8 mouse cellular contexts compared by ENCODE assay signal in the genomic region with DNA sequence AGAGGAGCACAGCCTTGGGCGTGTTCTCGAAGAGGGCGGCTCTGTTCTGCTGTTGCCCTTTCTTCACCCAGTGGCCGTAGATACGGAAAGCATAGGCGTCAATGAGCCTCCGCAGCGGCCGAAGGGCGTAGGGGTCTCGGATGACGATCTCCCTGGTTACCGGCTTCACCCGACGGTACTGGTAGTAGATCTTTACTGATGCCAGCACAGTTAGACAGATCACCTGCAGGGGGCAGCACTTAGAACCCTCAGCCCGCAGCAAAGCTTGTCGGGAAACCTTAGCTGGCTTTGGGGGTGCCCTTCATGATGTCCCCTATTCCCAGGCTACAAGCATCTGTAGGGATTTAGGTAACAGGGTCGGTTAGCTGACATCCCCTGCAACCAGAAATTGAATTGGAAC. TPM values are rescaled to one million over a fixed set of nuclear protein-coding genes. Genes with fewer than 3 reads are reported as not detected.
DNase-seq lines count a peak whose midpoint lies in the region; ATAC-seq and TF ChIP-seq lines count a peak whose summit lies in the region.

No protein-coding gene starts in this region.

- H3K79me2 ChIP-seq in liver, adult 2 months (ENCODE audit: control insufficient read depth, insufficient read depth, low read length): no peaks in the 10 kb centered on the region

- DNase-seq in ovary, postnatal 36 days (ENCODE audit: low spot score): peak; percentile 54
- no peak for DNase-seq in ovary, adult 18-20 months (ENCODE audit: low spot score)
- DNase-seq in gastrocnemius, adult 18-20 months (ENCODE audit: low spot score): peak; percentile 55
- peak; percentile 40 for DNase-seq in kidney, adult 2 months
- DNase-seq in liver, adult 2 months (ENCODE audit: extremely low read depth, low read depth, low spot score): no peak
- peak; percentile 44 for DNase-seq in neural tube, embryonic 11.5 days (ENCODE audit: low spot score)
- DNase-seq in MN1 (ENCODE audit: low spot score): no peak

- no peaks in the 10 kb centered on the region for H3K27me3 ChIP-seq in kidney, adult 2 months (replicated peaks; ENCODE audit: control insufficient read depth, insufficient read depth, low read length)
- H3K27me3 ChIP-seq in liver, adult 2 months (ENCODE audit: control insufficient read depth, insufficient read depth, low read length): no peaks in the 10 kb centered on the region
- H3K27me3 ChIP-seq in neural tube, embryonic 11.5 days (ENCODE audit: control insufficient read depth, insufficient read depth, low read length): no peaks in the 10 kb centered on the region

- H3K4me1 ChIP-seq in bone marrow macrophage, adult 2 months (ENCODE audit: control insufficient read depth, insufficient read depth, low read length): no peaks in the 10 kb centered on the region
- H3K4me1 ChIP-seq in kidney, adult 2 months (ENCODE audit: control insufficient read depth, insufficient read depth, low read length): no peaks in the 10 kb centered on the region
- no peaks in the 10 kb centered on the region for H3K4me1 ChIP-seq in liver, adult 2 months (ENCODE audit: control insufficient read depth, insufficient read depth, low read length)
- no peaks in the 10 kb centered on the region for H3K4me1 ChIP-seq in neural tube, embryonic 11.5 days (ENCODE audit: control insufficient read depth, insufficient read depth, low read length)

- TF ChIP-seq POLR2A in bone marrow macrophage, adult 2 months (IDR thresholded peaks at IDR 0.05; ENCODE audit: borderline replicate concordance, low read depth, low read length): no peak
- TF ChIP-seq POLR2A in kidney, adult 2 months (IDR thresholded peaks at IDR 0.05; ENCODE audit: low read depth, low read length): no peak
- TF ChIP-seq POLR2A in liver, adult 2 months (IDR thresholded peaks at IDR 0.05; ENCODE audit: extremely low read depth, insufficient read depth, low read length): no peak

- no peaks in the 10 kb centered on the region for H3K36me3 ChIP-seq in kidney, adult 2 months (ENCODE audit: control insufficient read depth, insufficient read depth, low read length)
- H3K36me3 ChIP-seq in liver, adult 2 months (ENCODE audit: control insufficient read depth, insufficient read depth, low read length): peaks cover 5% of the 10 kb centered on the region
- H3K36me3 ChIP-seq in neural tube, embryonic 11.5 days (ENCODE audit: control insufficient read depth, insufficient read depth, low read length): peaks cover 2% of the 10 kb centered on the region; the same call in 1 of the 2 replicates

- peak; percentile 32; the same call in 1 of the 2 replicates for TF ChIP-seq CTCF in bone marrow macrophage, adult 2 months (IDR thresholded peaks at IDR 0.05; ENCODE audit: low read depth, low read length)
- peak; percentile 54; the same call in 1 of the 2 replicates for TF ChIP-seq CTCF in kidney, adult 2 months (conservative IDR thresholded peaks at IDR 0.05; ENCODE audit: insufficient read depth, insufficient read length, low read depth, low read length)
- TF ChIP-seq CTCF in liver, adult 2 months (IDR thresholded peaks at IDR 0.05; ENCODE audit: low read depth, low read length): peak; percentile 69

- H3K4me2 ChIP-seq in neural tube, embryonic 11.5 days (ENCODE audit: low read depth): no peak overlapping the region

- H3K9ac ChIP-seq in liver, adult 2 months (ENCODE audit: low read depth, low read length): no peak overlapping the region
- no peak overlapping the region for H3K9ac ChIP-seq in neural tube, embryonic 11.5 days (ENCODE audit: low read length)

- no peaks in the 10 kb centered on the region for H3K9me3 ChIP-seq in neural tube, embryonic 11.5 days (ENCODE audit: control insufficient read depth, low read length)

- H3K27ac ChIP-seq in bone marrow macrophage, adult 2 months (ENCODE audit: insufficient read depth, low read depth, low read length): no peak overlapping the region
- H3K27ac ChIP-seq in kidney, adult 2 months (ENCODE audit: insufficient read depth, low read depth, low read length): no peak overlapping the region
- no peak overlapping the region for H3K27ac ChIP-seq in liver, adult 2 months (replicated peaks; ENCODE audit: insufficient read depth, low read depth, low read length)
- no peak overlapping the region for H3K27ac ChIP-seq in neural tube, embryonic 11.5 days (ENCODE audit: low read depth, low read length)

- no peak for ATAC-seq in neural tube, embryonic 11.5 days (ENCODE audit: insufficient read depth, low FRiP score, low TSS enrichment)

- WGBS in kidney, adult 2 months: 10% methylated on average over 18 of the region's 18 CpGs
- WGBS in liver, adult 2 months: 18% methylated on average over 18 of the region's 18 CpGs
- WGBS in neural tube, embryonic 11.5 days: 16% methylated on average over 18 of the region's 18 CpGs

- no peak overlapping the region for H3K4me3 ChIP-seq in bone marrow macrophage, adult 2 months (ENCODE audit: insufficient read depth, low read length)
- H3K4me3 ChIP-seq in kidney, adult 2 months (ENCODE audit: insufficient read depth, low read depth, low read length): no peak overlapping the region
- H3K4me3 ChIP-seq in liver, adult 2 months (ENCODE audit: insufficient read depth, low read depth, low read length): no peak overlapping the region
- H3K4me3 ChIP-seq in neural tube, embryonic 11.5 days (ENCODE audit: low read depth, low read length): no peak overlapping the region

RNA-seq across cellular contexts. Expression of a gene that starts 17.7 kb away (rescaled TPM):
- polyA plus RNA-seq in bone marrow macrophage, adult 2 months (2012; ENCODE audit: insufficient read depth, insufficient read length, missing spikeins): 15.4 and 20.5 TPM in 2 replicates
- total RNA-seq in gastrocnemius, adult 18-20 months (2021): 10 to 100 TPM in 1 of 2 experiments, 1 to 10 TPM in 1; 5.8 to 10.1 TPM
- 19.5 and 20.7 TPM in 2 replicates for polyA plus RNA-seq in kidney, adult 2 months (2012; rRNA removed)
- 5.8 and 6.0 TPM in 2 replicates for total RNA-seq in liver, adult 2 months (2014; rRNA removed)
- 8.9 and 10.2 TPM in 2 replicates for polyA plus RNA-seq in liver, adult 2 months (2012; rRNA removed)
- 44.0 and 48.5 TPM in 2 replicates for polyA plus RNA-seq in neural tube, embryonic 11.5 days (2014; fragmentation: Nextera tagmentation; extraction: Ambion mirVana)

RNA-seq across cellular contexts. Expression of a gene that starts 22.8 kb away (rescaled TPM):
- polyA plus RNA-seq in bone marrow macrophage, adult 2 months (2012; ENCODE audit: insufficient read depth, insufficient read length, missing spikeins): 253 and 308 TPM in 2 replicates
- total RNA-seq in gastrocnemius, adult 18-20 months (2021): 100 to 1,000 TPM; 609 to 675 TPM
- 1,042 and 1,503 TPM in 2 replicates for polyA plus RNA-seq in kidney, adult 2 months (2012; rRNA removed)
- 1,393 and 1,612 TPM in 2 replicates for total RNA-seq in liver, adult 2 months (2014; rRNA removed)
- polyA plus RNA-seq in liver, adult 2 months (2012; rRNA removed): 1,062 and 1,287 TPM in 2 replicates
- 988 and 1,013 TPM in 2 replicates for polyA plus RNA-seq in neural tube, embryonic 11.5 days (2014; fragmentation: Nextera tagmentation; extraction: Ambion mirVana)

RNA-seq across cellular contexts. Expression of a gene that starts 31.1 kb away (rescaled TPM):
- 0.95 TPM in 1 of 2 replicates, not detected in the other for polyA plus RNA-seq in bone marrow macrophage, adult 2 months (2012; ENCODE audit: insufficient read depth, insufficient read length, missing spikeins)
- under 1 TPM; 0.32 to 0.64 TPM for total RNA-seq in gastrocnemius, adult 18-20 months (2021)
- 0.54 and 0.61 TPM in 2 replicates for polyA plus RNA-seq in kidney, adult 2 months (2012; rRNA removed)
- total RNA-seq in liver, adult 2 months (2014; rRNA removed): 5.1 and 5.8 TPM in 2 replicates
- 0.62 TPM in 2 replicates for polyA plus RNA-seq in liver, adult 2 months (2012; rRNA removed)
- polyA plus RNA-seq in neural tube, embryonic 11.5 days (2014; fragmentation: Nextera tagmentation; extraction: Ambion mirVana): 8.8 and 10.0 TPM in 2 replicates

RNA-seq across cellular contexts. Expression of a gene that starts 33.9 kb away (rescaled TPM):
- 0.29 and 0.51 TPM in 2 replicates for polyA plus RNA-seq in bone marrow macrophage, adult 2 months (2012; ENCODE audit: insufficient read depth, insufficient read length, missing spikeins)
- 100 to 1,000 TPM; 297 to 369 TPM for total RNA-seq in gastrocnemius, adult 18-20 months (2021)
- polyA plus RNA-seq in kidney, adult 2 months (2012; rRNA removed): 3.2 and 3.7 TPM in 2 replicates
- total RNA-seq in liver, adult 2 months (2014; rRNA removed): 0.13 and 0.28 TPM in 2 replicates
- 0.07 and 0.15 TPM in 2 replicates for polyA plus RNA-seq in liver, adult 2 months (2012; rRNA removed)
- polyA plus RNA-seq in neural tube, embryonic 11.5 days (2014; fragmentation: Nextera tagmentation; extraction: Ambion mirVana): 0.24 TPM in 1 of 2 replicates, not detected in the other

RNA-seq across cellular contexts. Expression of a gene that starts 43.9 kb away (rescaled TPM):
- polyA plus RNA-seq in bone marrow macrophage, adult 2 months (2012; ENCODE audit: insufficient read depth, insufficient read length, missing spikeins): 2.9 and 4.5 TPM in 2 replicates
- total RNA-seq in gastrocnemius, adult 18-20 months (2021): under 1 TPM; 0.41 to 0.47 TPM
- polyA plus RNA-seq in kidney, adult 2 months (2012; rRNA removed): 5.7 and 7.4 TPM in 2 replicates
- total RNA-seq in liver, adult 2 months (2014; rRNA removed): 0.54 and 2.2 TPM in 2 replicates
- polyA plus RNA-seq in liver, adult 2 months (2012; rRNA removed): 1.2 and 2.2 TPM in 2 replicates
- 2.3 and 2.9 TPM in 2 replicates for polyA plus RNA-seq in neural tube, embryonic 11.5 days (2014; fragmentation: Nextera tagmentation; extraction: Ambion mirVana)

Comparison
In these comparisons a context has a peak if more than half of its experiments do, and no peak if none do; other contexts are left out.
1. DNase-seq: peak in ovary, postnatal 36 days (single experiment), gastrocnemius, adult 18-20 months (single experiment), kidney, adult 2 months (single experiment) and neural tube, embryonic 11.5 days (single experiment); none in ovary, adult 18-20 months (single experiment), liver, adult 2 months (single experiment) and MN1 (single experiment).
2. Peak in every context shown above with its lines, with median percentiles within 50 percentile points of each other: CTCF ChIP-seq.